Mouse (Mus musculus) gastrocnemius, adult 2 months (tissue): ENCODE results near the gene Cd27. TPM values are rescaled to one million over a fixed set of nuclear protein-coding genes. Genes with fewer than 3 reads are reported as not detected.

Experiments used
- DNase-seq: peaks from one replicate; pipeline ENCODE4 v3.0.0; 2022
- H3K27ac ChIP-seq: fragments of 200-600 bp; 2 replicates; pipeline ENCODE4 v1.8.1; 2022; ENCODE audit warnings: mild to moderate bottlenecking
- H3K4me3 ChIP-seq: fragments of 200-600 bp; 2 replicates; pipeline ENCODE4 v1.8.1; 2022; ENCODE audit warnings: mild to moderate bottlenecking, moderate library complexity
- CTCF ChIP-seq: fragments of 200-600 bp; IDR thresholded peaks from 2 replicates; pipeline ENCODE4 v1.8.1; 2022; ENCODE audit warnings: antibody characterized with exemption, mild to moderate bottlenecking, moderate library complexity
- intact Hi-C: fragments of 180-260 bp; cut with DNase I; formaldehyde crosslinking; loops from one replicate; pipeline ENCODE4 v1.15.1; 2025
- microRNA-seq: library from miRNA; unstranded; fragments of <30 nt; microRNA quantifications from one replicate; pipeline ENCODE4 v1.2.0, GENCODE M21; 2021
- total RNA-seq, 2 experiments: library from RNA; stranded (reverse); gene quantifications; 2 replicates each; pipeline ENCODE4 v1.2.3; 2021

Gene Cd27
- total RNA-seq, 2 experiments from 2014 or later, result 0.31 to 0.64 TPM

DNA sequence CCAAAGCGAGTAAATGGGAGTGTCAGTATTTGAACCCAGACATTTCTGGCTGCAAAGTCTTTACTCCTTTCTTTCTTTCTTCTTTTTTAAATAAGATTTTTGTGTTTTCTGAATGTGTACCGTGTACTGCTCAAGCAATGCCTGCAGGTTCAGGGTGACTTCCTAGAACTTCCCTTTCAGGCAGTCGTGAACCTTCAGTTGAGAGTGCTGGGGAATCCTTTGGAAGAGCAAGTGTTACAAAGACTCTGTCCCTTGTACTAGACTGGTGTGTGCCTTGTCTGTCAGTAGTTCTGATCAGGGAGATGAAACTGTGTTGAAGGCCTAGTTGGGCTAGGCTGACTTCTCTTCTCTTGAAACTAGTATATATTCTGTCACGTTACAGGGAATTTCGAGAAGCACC lies 44.0 kb downstream of the Cd27 start:
- peak overlapping the region; percentile 97 for H3K27ac ChIP-seq
- DNase-seq, result no peak
- peak overlapping the region; percentile 80 for H3K4me3 ChIP-seq
- intact Hi-C loops, result loop anchor here (1.0 kb wide), 1 partner anchor 26 kb away; no protein-coding TSS in a partner anchor
- no peak for TF ChIP-seq CTCF

DNA sequence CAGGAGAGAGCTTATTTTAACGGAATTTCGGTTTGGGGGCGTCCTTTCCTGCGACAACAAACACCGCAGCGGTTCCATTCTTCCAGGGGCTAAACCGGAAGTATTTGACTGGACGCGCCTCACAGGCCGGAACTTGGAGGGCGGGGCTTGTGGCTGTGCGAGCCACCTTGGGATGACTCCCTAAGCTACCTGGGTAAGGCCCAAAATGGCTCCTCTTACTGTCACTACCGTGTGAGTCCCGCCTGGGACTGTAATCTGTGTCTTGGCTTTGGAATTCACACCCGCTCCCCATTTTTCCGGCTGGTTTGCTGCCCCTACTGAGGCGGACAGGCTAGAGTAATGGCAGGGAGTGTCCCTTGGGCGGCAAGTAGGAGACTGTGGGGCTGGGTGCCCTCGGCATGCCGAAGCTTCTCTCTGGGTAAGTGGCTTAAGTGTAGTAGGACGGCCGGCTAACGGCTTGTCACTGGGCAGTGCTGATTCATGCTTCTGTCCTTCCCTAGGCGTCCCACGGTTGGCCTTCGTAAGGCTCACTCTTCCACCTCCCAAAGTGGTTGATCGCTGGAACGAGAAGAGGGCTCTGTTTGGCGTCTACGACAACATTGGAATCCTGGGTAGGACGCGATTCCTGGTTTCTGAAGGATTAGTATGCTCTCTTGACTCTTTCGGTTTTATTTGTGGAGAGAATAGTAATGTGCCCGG lies 44.6 kb downstream of the Cd27 start:
- Histone ChIP-seq H3K4me3 (peak overlapping the region; percentile 80), H3K27ac (peak overlapping the region; percentile 97)
- DNase-seq, result peak; percentile 96
- intact Hi-C loops, result loop anchor here (1.0 kb wide), 1 partner anchor 25 kb away; no protein-coding TSS in a partner anchor
- no peak for TF ChIP-seq CTCF

DNA sequence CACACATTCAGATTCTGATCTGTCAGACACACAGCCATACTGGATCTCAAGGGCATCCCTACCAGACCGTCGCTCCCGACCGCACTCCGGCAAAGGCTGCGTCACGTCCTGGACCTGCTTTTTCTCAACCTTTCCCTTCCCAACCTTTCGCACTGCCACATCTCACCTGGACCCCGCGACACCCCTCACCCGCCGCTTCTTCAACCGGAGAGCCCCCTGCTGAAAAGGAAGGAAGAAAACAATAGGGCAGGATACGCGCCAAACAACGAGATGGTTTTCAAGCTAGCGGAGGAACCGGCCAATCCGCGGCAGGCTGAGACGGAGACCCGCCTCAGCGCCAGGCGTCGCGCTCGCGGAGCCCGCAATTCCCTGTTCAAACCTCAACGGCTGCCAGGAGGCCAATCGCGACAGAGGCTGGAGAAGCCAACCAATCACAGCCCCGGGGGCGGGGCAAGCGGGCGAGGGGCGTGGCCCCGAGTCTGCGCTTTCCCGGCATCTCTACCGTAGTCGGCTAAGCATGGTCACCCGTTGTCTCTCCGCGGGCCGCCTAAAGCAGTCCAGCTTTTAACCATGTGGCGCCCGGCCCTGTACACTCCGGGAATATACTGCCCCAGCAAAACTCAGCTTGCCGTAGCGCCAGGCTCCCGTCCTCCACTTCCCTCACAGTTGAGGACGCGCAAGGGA lies 45.3 kb downstream of the Cd27 start, which contains the start of the genes Ncapd2 and Mrpl51:
Ncapd2 (minus strand) TSS at position 370 of the 684 bp plus-strand sequence.
Mrpl51 (plus strand) TSS at position 470 of the 684 bp plus-strand sequence.
- Histone ChIP-seq H3K27ac (peak within 1 kb of the TSS; percentile 97), H3K4me3 (peak within 1 kb of the TSS; percentile 80)
- peak; percentile 23; the same call in 1 of the 2 replicates for TF ChIP-seq CTCF
- DNase-seq, result peak; percentile 99
- intact Hi-C loops, result loop anchor here (1.0 kb wide), 1 partner anchor 24 kb away; no protein-coding TSS in a partner anchor

DNA sequence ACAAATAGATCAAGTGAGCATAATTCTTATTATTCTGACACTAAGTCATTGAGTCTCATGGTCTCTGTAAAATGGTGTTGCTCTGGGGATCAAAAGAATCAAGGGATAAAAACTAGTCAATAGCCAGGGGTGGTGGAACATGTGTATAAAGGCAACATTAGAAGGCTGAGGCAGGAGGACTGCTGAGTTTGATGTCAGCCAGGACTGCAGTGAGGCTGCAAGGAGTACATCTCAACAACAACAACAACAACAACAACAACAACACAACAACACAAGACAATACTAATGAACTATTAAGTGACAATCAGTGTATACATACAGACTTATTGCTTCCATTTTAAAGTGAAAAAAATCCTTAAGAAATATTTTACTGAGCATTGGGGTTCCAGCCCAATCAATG lies 46.0 kb downstream of the Cd27 start:
- Histone ChIP-seq H3K4me3 (peak overlapping the region; percentile 80), H3K27ac (peak overlapping the region; percentile 97)
- intact Hi-C loops, result no loop called here
- no peak for DNase-seq
- TF ChIP-seq CTCF, result no peak

DNA sequence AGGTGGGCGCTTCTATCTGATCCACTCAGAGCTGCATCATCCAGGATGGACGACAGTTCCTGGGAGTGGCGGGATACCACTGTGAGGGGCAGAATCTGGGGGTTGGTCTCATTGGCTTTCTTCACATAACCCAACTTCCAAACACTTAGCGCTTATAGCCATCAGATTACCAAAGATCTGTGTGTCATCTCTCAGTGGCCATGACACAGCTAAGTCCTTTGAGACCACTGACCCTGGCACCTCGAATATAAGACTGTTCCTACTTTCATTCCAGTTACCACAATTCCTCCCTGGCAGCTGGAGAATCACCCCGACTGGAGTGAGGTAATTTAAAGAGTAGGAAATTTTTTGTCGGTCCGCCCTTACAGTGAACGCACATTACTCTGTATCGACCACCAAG lies 50.6 kb downstream of the Cd27 start:
- no peak for TF ChIP-seq CTCF
- intact Hi-C loops, result no loop called here
- Histone ChIP-seq H3K4me3 (no peak overlapping the region), H3K27ac (no peak overlapping the region)
- no peak for DNase-seq

Small RNA genes lying within 50 kb of the gene (microRNA-seq; reads per million reads assigned to microRNA genes)
- gene Mir3098 (not detected), gene Mir8113 (not detected)

Other genes with a start within 250 kb of the Cd27 start
- gene Pianp, start 240.3 kb downstream of the Cd27 start, total RNA-seq, result under 1 TPM; 0.22 to 0.41 TPM
- 10 to 100 TPM; 24.4 to 28.0 TPM for gene Zfp384, start 227.9 kb downstream of the Cd27 start, total RNA-seq
- gene Ing4, start 197.2 kb downstream of the Cd27 start, total RNA-seq, result 10 to 100 TPM; 26.8 to 28.3 TPM
- gene Acrbp, start 187.3 kb downstream of the Cd27 start, total RNA-seq, result 1 to 10 TPM; 2.4 to 4.5 TPM
- not detected for gene Lpar5, start 169.1 kb downstream of the Cd27 start, total RNA-seq
- gene Chd4, start 141.0 kb downstream of the Cd27 start, total RNA-seq, result 10 to 100 TPM; 68.8 to 71.2 TPM
- gene Nop2, start 105.1 kb downstream of the Cd27 start, total RNA-seq, result 10 to 100 TPM; 17.9 to 18.1 TPM
- 1 to 10 TPM; 7.8 to 9.4 TPM for gene Iffo1, start 91.8 kb downstream of the Cd27 start, total RNA-seq
- gene Gapdh, start 70.5 kb downstream of the Cd27 start, total RNA-seq, result over 10,000 TPM in 1 of 2 experiments, 1,000 to 10,000 TPM in 1; 9,742 to 11,894 TPM
- gene Ncapd2, start 45.3 kb downstream of the Cd27 start, total RNA-seq, result 1 to 10 TPM; 6.5 to 9.8 TPM
- gene Mrpl51, start 45.2 kb downstream of the Cd27 start, total RNA-seq, result 100 to 1,000 TPM; 214 to 262 TPM
- 10 to 100 TPM; 14.3 to 16.0 TPM for gene Vamp1, start 21.5 kb downstream of the Cd27 start, total RNA-seq
- 1 to 10 TPM; 2.4 to 2.6 TPM for gene Tapbpl, start 5.2 kb downstream of the Cd27 start, total RNA-seq
- gene Tuba3a, start 49.0 kb upstream of the Cd27 start, total RNA-seq, result not detected
- 10 to 100 TPM; 20.3 to 21.2 TPM for gene Ltbr, start 76.9 kb upstream of the Cd27 start, total RNA-seq
- under 1 TPM; 0.10 to 0.14 TPM for gene Scnn1a, start 83.6 kb upstream of the Cd27 start, total RNA-seq
- 10 to 100 TPM; 25.8 to 26.2 TPM for gene Tnfrsf1a, start 112.4 kb upstream of the Cd27 start, total RNA-seq
- gene Plekhg6, start 143.8 kb upstream of the Cd27 start, total RNA-seq, result not detected